Mouse (Mus musculus): ENCODE measurements around the gene Gpha2.

Gene Gpha2

DNA sequence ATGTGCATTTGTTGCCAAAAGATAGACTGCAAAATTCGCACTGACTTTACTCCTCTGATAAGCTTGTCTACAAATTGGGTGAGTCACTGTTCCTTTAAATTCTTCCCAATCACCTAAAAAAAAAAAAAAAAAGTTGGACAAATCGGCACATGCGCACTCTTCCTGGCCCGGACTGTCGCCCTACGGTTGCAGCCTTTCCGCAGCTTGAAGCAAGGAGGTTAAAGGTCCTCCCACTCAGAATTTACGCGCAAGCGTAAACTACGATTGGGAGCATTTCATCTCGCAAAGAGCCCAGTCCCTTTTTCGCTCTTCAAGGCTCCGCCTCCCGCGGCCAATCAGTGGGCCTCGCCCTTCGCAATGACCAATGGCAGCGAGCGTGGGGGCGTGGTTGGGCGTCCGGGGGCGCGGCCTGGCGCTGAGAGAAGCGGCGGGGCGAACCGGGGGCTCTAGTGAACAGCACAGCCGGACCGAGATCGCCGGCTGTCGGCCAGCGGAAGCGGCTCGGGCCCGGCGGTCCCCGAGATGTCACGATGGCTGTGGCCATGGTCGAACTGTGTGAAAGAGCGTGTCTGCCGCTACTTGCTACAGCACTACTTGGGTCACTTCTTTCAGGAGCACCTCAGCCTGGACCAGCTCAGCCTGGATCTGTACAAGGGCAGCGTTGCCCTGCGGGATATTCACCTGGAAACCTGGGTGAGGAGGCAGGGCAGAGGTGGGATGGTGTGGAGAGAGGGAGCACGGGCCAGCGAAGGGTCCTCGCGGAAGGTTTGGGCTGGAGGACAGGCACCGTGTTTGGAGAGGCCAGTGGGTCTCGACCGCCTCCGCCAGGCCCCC lies 15.3 kb downstream of the Gpha2 start, which contains the start of gene Atg2a:
Gene Atg2a, plus strand, starts transcription at position 395 of the 834 bp plus-strand sequence.
- DNase-seq (ENCODE audit: inconsistent ontology term), result peak; percentile 99

DNA sequence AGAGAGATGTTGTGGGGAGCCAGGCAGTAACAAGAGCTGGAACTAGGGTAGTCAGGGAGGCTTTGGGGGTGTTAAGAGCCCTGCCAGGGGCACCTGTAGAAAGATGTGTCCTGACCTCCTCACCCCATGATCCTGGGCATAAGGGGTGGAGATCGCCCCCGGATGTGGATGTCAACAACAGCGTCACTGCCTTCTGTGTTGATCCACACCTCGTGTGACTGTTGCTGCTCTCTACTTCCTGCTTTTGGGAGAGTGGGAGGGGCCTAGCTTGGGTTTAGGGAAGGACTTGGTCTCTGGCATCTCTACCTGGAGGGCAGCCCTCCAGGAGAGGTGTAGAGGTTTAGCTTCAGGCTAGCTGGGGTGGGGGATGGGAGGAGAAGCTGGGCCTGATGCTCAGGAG lies 16.1 kb downstream of the Gpha2 start:
- peak; percentile 55 for DNase-seq (ENCODE audit: inconsistent ontology term)

DNA sequence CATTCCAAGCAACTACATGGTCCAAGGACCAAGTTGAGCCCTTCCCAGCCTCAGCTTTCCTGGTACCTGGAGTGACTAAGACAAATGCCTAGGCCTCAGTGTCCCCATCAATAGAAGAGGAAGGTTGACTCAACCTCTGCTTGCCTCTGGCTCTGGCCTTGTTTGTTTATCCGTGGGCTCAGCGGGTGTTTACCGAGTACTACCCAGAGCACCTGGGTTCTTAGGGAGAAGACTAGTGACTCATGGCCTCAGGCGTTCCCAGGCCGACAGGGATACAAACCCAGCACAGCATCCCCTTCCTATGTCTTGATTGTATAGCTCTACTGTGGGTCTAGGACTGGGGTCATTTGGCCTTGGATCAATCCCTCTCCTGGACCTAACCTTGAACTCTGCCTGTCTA lies 17.0 kb downstream of the Gpha2 start:
- DNase-seq (ENCODE audit: inconsistent ontology term), result no peak

DNA sequence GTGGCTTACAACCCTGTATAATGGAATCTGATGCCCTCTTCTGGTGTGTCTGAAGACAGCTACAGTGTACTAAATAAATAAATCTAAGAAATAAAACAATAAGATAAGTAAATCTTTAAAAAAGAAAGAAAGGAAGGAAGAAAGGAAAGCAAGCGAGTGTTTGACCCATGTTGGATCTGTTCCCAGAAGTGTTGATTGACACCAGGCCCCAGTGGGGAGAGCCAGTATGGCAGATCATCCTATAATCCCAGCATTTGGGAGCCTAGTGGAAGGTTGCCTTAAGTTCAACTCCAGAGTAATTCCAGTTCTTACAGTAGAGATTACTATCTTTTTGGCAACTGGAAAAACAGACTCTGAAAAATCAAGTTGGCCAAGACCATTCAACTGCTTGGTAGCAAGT lies 19.6 kb downstream of the Gpha2 start:
- no peak for DNase-seq (ENCODE audit: inconsistent ontology term)

DNA sequence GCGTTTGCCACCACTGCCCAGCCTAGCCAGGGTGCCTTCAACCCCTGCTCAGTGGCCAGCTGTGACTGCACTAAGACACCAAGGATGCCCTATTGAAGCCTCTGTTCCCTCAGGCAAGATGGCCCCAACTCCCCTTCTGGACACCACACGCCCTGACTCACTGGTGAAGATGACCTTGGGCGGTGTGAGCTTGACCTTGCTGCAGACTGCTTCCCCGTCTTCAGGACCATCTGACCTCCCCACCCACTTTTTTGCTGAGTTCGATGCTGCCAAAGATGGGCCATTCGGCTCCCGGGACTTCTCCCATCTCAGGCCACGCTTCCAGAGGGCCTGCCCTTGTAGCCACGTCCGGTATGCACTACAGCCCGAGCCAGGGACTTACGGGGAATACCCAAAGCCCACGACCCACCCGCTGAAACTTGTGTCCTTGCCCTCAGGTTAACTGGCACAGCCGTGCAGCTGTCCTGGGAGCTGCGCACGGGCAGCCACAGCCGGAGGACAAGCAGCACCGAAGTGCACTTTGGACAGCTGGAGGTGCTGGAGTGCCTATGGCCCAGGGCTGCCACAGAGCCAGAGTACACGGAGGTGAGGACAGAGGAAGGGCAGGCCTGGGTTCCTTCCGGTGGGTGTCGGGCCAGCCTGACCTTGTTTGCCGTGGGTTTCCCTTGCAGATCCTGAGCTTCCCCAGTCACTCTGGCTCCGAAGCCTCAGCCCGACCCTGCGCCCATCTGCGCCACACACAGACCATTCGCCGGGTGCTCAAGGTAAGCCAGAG lies 21.5 kb downstream of the Gpha2 start:
- no peak for DNase-seq (ENCODE audit: inconsistent ontology term)

DNA sequence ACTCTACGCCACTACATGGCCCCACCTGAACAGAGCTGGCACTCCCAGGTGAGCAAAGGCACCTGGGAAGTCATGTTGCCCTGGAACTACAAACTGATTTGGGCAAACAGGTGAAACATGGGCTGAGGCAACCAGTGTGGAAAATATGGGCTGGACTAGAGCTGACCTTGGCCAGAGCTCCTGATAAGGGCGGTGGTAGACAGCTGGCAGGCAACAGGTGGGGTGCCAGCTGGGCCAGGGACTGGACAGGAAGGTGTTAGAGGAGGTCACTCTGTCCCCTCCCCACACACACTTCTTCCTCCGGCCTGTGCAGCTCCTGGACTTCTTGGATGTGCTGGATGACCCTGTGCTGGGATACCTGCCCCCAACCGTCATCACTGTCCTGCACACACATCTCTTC lies 26.8 kb downstream of the Gpha2 start:
- no peak for DNase-seq (ENCODE audit: inconsistent ontology term)

DNA sequence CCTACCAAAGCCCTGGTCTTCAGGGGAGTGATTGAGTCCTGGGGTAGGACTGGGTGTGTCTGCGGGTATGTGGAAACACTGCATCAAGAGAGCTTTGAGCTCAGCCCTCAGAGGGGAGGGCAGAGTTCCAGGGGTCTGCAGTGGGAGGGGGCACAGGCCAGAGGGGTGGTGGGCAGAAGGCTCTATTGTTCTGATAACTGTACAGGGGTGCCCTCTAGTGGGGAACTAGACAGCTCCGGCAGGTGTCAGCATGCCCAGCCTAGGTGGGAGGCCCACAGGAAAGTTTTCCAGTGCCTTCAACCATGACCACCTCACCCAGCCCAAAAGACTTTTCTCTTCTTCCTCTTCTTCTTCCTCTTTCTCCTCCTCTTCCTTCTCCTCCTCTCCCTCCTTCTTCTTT lies 34.2 kb downstream of the Gpha2 start:
- DNase-seq (ENCODE audit: inconsistent ontology term), result no peak

DNA sequence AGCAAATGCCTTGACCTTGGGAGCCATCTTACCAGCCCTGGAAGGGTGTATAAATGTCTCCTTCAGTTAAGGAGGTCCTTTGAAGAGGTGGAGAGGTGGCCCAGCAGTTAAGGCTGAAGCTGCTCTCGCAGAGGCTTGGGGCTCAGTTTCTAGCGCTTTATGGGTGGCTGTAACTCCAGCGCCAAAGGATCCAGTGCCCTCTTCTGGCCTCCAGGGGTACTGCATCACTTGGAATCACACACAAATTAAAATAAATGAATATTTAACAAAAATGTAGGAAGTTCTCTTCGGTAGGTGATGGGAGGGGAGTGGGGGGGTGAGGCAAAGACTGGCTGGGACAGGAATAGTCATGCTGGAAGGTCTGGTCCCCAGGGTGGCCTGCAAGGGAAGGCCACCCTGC lies 34.8 kb downstream of the Gpha2 start:
- DNase-seq (ENCODE audit: inconsistent ontology term), result no peak

DNA sequence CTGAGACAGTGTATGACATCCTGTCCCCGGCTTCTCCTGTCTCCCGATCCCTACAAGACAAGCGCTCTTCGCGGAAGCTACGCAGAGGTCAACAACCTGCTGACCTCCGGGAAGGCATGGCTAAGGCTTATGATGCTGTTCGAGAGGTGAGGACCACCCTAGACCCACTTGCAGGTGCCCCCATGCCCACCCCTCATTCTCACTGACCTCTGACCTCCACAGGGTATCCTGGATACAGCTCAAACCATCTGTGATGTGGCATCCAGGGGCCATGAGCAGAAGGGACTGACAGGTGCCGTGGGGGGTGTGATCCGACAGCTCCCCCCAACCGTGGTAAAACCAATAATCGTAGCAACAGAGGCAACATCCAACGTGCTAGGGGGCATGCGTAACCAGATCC lies 35.2 kb downstream of the Gpha2 start:
- no peak for DNase-seq (ENCODE audit: inconsistent ontology term)

DNA sequence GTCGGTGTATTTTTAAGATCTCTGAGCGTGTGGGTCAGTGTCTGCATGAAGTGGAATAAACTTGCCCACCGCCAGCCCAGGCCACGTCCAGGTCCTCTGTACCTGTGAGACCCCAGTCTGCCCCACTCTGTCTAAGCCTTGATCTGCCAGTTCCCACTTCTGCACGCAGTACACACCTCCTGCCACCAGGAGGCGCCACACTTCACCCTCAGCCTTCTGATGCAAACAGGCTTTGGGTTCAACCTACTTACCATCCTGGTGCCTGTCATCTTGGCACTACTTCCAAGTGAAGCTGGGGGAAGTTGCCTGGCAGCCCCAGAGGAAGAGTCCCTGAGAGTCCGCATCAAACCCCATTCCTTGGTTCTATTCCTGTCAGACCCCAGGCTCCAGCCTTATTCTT lies 36.0 kb downstream of the Gpha2 start:
- DNase-seq (ENCODE audit: inconsistent ontology term), result peak; percentile 39

DNA sequence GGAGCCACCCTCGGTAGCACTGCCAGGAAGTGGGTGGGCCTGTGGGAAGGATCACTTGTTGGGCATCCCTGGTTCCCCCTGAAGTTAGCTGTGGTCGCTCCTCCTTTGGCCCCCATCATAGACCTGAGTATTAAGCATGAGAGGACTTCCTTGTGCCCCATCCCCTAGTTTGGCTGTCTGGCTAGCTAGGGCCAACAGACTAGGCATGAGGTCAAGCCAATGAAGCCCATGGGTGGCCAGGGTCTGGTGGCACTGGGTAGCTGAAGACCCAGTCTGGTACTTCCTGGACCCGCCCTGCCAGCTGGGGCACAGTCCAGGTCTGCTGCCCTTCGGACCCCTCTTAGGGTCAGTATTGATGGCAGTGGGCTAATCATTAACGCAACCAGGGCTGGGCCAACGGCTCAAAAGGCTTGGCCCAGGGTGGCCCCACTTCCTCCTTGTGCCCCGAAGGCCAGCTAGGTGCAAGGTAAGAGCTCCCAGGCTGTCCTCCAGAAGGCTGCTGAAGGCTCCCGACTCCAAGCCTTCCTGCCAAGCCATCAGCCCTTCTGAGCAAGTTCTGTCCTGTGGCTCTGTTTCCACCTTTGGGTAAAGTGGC lies 36.8 kb downstream of the Gpha2 start:
- no peak for DNase-seq (ENCODE audit: inconsistent ontology term)

DNA sequence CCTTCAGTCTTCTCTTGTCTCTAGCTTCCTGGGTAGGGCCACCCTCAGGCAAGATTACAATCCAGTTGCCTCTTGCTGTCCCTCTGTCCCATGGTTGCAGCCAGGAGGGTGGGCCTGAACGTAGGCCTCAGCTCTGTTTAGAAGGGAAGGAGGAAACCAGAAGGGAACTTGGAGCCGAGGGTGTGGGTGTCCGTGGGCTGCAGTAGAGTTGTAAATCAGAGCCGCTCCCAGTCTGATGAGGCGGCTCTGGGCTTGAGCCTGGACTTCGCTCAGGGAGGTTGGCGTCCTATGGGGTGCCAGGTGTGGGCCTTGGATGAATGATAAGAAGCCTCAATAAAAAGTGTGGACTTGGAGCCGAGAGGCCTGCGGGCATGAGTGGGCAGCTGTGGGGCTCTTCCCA lies 38.0 kb downstream of the Gpha2 start:
- DNase-seq (ENCODE audit: inconsistent ontology term), result no peak

DNA sequence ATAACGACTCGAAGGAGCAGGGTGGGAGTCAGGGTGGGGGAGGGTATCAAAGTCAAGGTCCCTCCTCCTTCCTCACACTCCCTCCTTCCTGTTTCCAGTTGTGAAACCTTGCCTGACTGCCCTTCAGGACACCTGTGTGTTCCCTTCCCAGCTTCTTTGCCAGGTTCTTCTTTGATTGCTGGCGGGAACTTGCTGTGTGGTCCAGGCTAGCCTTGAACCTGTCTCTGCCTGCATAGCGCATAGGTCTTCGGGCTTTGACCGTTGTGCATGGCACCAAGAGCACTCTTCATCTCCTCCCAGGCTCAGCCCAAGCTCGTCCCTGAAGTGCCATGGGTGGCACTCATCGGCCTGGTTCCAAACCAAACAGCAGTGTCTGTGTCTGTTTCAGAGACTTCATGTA lies 38.8 kb downstream of the Gpha2 start:
- DNase-seq (ENCODE audit: inconsistent ontology term), result no peak

DNA sequence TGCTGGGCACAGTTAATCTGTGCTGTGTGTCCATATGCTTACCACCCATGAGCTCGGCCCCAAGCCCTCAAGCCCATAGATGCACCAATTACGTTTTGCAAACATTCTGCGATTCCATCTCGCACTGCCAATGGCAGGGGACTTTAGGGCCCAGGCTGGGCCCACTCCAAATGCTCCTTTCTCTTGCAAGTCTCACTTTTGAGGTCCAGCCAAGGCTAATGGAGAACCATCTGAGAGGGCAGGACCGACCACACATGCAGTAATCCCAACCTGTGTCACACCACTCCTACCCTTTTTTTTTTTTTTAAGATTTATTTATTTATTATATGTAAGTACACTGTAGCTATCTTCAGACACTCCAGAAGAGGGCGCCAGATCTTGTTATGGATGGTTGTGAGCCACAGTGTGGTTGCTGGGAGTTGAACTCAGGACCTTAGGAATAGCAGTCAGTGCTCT lies 39.6 kb downstream of the Gpha2 start:
- no peak for DNase-seq (ENCODE audit: inconsistent ontology term)

DNA sequence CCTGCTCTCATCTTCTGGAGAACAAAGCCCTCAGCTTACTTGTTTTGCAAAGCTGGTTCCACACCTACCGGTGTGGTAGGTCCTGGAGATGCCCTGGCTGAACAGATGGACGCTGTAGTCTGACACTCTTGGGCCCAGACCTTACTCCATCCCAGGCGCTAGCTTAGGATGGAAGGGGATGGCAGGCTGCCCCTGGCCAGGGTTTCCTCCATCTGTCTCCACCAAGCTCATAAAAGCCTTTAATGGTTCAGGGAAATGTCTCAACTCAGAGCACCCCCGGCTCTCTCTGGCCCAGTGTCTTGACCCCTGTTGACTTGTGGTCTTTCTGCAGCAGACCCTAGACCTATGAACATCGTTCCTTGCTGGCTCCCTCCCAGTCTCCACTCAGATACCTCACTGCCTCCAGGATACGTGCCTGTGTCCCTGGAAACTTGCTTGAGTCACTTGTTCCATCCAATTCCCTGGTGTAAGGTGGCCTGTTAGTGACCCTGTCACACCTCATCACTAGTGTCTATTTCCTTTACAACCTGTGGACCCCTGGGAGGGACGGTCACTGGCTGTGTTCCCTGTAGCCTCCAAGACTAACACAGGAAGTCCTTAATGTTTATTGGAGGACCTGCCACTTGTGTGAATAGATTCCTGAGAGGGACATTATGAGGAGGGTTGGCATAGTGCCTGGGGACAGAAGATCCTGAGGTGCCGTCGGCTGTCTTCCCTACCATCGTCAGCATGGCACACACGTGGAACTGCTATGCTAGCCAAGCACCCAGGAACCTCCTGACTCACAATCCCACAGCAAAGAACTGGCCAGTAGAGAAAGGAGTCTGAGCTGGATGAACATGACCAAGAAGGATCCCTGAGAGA lies 41.4 kb downstream of the Gpha2 start:
- no peak for DNase-seq (ENCODE audit: inconsistent ontology term)

DNA sequence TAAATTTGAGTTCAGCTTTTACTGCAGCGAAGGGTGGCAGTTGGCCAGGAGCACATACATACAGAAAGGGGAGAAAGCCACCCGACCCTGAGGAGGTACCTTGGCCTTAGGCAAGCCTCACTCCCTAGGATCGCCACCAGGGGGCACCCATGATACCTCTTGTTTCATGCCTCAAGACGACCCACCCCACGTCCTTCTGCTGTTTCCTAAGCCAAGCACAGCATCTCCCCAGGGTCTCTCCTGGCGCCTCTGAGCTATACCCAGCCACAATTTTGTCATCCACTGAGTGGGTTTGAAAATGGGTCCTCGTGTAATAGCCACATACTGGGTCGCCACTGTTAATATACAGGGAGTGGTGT lies 42.0 kb downstream of the Gpha2 start:
- DNase-seq (ENCODE audit: inconsistent ontology term), result peak; percentile 91

DNA sequence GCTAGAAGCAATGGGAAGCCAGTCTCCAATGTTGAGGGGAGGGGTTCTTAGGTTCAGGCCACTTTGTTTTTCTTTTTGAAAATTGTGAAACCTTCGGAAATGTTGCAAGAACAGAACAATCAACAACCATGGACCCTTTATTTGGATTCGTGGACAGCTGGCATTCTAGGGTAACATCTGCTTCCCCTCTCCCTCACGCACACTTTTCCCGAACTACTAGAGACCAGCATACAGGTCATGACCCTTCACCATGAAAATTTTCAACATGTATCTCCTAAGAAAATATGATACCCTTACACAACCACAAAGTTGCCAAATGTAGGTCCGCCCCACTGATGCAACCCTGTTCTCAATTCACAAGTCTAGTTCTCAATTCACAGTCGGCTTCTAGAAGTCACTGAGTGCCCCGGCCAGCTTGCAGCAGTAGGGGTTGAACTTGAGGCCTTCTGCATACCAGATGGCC lies 42.5 kb downstream of the Gpha2 start:
- no peak for DNase-seq (ENCODE audit: inconsistent ontology term)

DNA sequence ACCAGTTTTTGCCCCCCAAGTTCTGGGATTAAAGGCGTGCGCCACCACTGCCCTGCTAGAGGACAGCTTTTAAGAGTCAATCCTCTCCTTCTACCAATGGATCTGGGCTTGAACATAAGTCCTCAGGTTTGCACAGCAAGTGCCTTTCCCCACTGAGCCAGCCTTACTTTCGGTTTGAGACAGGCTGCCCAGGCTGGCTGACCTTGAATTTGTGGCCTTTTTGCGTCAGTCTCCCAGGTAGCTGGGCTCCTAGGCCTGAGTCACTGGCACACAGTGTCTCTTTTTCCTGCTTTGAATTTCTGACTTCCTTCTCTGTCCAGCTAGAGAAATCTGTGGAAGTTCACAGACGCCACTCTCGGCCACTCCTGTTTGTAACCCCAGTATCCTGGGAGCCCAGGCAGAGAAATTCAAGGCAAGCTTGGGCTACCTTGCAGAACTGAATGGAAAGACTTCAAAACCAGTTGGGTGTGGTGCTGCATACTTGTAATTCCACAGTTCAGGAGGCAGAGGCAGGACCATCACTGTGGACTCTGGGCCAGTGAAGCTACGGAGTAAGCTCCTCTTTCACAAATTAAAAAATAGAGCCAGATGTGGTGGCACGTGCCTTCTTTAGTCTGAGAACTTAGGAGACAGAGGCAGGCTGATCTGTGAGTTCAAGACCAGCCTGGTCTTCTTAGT lies 43.8 kb downstream of the Gpha2 start:
- no peak for DNase-seq (ENCODE audit: inconsistent ontology term)

DNA sequence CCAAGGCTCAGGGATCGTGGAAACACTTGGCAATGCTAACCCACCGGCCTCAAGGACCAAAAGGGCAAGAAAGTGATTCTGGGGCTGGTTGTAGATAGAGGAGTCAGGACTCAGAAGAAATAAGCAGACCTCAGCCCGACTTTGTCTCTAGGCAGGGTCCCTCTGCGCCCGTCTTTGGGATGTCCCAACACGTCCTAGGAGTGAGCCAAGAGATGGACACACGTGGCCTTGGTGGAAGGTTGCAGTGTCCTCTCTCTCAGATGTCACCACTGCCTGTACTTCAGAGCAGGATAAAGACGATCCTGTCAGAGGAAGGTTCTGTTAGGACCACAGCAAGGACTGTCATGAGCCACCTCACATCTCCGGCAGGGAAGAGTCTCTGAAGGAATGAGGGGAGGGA lies 44.5 kb downstream of the Gpha2 start:
- DNase-seq (ENCODE audit: inconsistent ontology term), result no peak

DNA sequence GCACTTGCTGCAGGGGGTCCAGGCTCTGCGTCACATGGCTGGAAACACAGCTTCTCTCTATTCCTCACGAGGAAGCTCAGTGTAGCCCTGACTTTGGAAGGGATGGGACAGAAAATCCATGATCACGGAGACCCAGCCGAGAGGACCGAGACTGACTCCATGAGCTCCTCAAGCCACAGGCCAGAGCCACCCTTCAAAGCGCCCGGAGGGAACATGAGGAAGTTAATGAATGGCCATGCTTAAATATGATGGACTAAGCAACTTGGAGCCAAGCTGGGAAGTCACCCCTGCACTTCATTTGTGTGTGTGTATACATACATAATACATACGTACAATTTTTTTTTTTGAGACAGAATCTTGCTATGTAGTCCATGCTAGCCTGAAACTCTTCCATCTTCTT lies 45.0 kb downstream of the Gpha2 start:
- no peak for DNase-seq (ENCODE audit: inconsistent ontology term)

DNA sequence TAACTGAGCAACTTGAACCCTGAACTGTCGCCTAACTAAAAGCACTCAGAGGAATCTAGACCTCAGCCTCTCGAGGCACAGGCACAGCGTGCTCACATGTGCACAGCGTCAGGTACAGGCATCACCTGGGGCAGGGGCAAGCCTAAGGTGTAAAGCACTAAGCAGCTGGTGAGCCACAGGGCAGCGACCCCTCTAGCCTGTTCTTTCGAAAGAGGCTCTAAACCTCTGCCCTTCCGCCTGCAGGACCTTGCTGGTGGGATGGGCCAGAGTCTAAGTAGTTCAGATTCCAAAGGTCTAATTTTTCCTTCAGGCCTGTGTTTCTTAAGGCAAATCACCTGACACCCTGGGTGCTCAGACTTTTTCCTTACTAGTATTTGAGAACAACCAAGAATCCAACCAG lies 45.9 kb downstream of the Gpha2 start:
- DNase-seq (ENCODE audit: inconsistent ontology term), result no peak
